Mouse (Mus musculus) neutrophil, adult 5-6 weeks (primary cell): Measurements from ENCODE around the gene Prrc2a. TPM values are rescaled to one million over a fixed set of nuclear protein-coding genes. Genes with fewer than 3 reads are reported as not detected.
"Not testable (repeated sequence)": the region's sequence is repeated elsewhere in the genome, so short reads cannot be mapped to it uniquely, and the experiment has no call there.

ENCODE experiments used
- ATAC-seq: fragments of 151-379, 151-347 bp; 2 replicates; pipeline ENCODE4 v1.8.0; 2017; ENCODE audit warnings: mild to moderate bottlenecking, moderate TSS enrichment; ENCODE audit not compliant: insufficient number of reproducible peaks, poor library complexity, low FRiP score, severe bottlenecking; ENCODE audit errors: extremely low read depth
- total RNA-seq: library from RNA; stranded (forward); fragments of 200-1000 nt; gene quantifications from 2 replicates; pipeline ENCODE4 v1.2.3, GENCODE M21; 2017

The Prrc2a gene
- total RNA-seq, 1 experiment from 2014 or later: 73.3 TPM

- no peak for ATAC-seq
These were observed 17.3 kb downstream of the Prrc2a start for GRCm38 (mm10) chr17:35147348-35147747.

- no peak for ATAC-seq
These were observed 18.6 kb downstream of the Prrc2a start for GRCm38 (mm10) chr17:35146139-35146538.

GRCm38 (mm10) chr17:35141971-35142370 lies 22.7 kb downstream of the Prrc2a start:
- ATAC-seq: no peak

GRCm38 (mm10) chr17:35140490-35140996 lies 24.2 kb downstream of the Prrc2a start:
- no peak for ATAC-seq

GRCm38 (mm10) chr17:35139269-35139668 lies 25.4 kb downstream of the Prrc2a start:
- no peak for ATAC-seq

GRCm38 (mm10) chr17:35135591-35136320 lies 28.9 kb downstream of the Prrc2a start:
- ATAC-seq: 0 out of 2 replicates have a peak, but pooled peaks have one; percentile 2

- peak; percentile 76 for ATAC-seq
These were observed 29.7 kb downstream of the Prrc2a start, which contains the start of gene Bag6 for GRCm38 (mm10) chr17:35134801-35135590. Bag6 (plus strand) TSS chr17:35135178.

GRCm38 (mm10) chr17:35133517-35133916 lies 31.2 kb downstream of the Prrc2a start:
- ATAC-seq: no peak

- ATAC-seq: no peak
These were observed 32.5 kb downstream of the Prrc2a start for GRCm38 (mm10) chr17:35132174-35132560.

GRCm38 (mm10) chr17:35131500-35132173 lies 33.1 kb downstream of the Prrc2a start, which contains the start of gene Apom:
Apom (minus strand) TSS chr17:35132050.
- no peak for ATAC-seq

- ATAC-seq: no peak
These were observed 33.7 kb downstream of the Prrc2a start for GRCm38 (mm10) chr17:35131038-35131437.

GRCm38 (mm10) chr17:35128996-35129395 lies 35.7 kb downstream of the Prrc2a start:
- ATAC-seq: no peak

- ATAC-seq: no peak
These were observed 37.7 kb downstream of the Prrc2a start for GRCm38 (mm10) chr17:35127017-35127416.

- ATAC-seq: peak; percentile 46
These were observed 38.5 kb downstream of the Prrc2a start, which contains the start of gene D17H6S53E for GRCm38 (mm10) chr17:35126206-35126611. D17H6S53E (plus strand) TSS chr17:35126373.

GRCm38 (mm10) chr17:35125578-35125977 lies 39.1 kb downstream of the Prrc2a start:
- ATAC-seq: no peak

- ATAC-seq: peak; percentile 33; the same call in 1 of the 2 replicates
These were observed 39.6 kb downstream of the Prrc2a start for GRCm38 (mm10) chr17:35125081-35125480.

- not testable (repeated sequence) for ATAC-seq
These were observed 40.3 kb downstream of the Prrc2a start for GRCm38 (mm10) chr17:35124261-35124896.

- ATAC-seq: not testable (repeated sequence)
These were observed 41.4 kb downstream of the Prrc2a start for GRCm38 (mm10) chr17:35123287-35123686.

- ATAC-seq: no peak
These were observed 42.8 kb downstream of the Prrc2a start, which contains the start of gene Csnk2b for GRCm38 (mm10) chr17:35121871-35122303. Csnk2b (minus strand) TSS chr17:35122053.
